Mouse (Mus musculus) E14TG2a.4 (cell line): ENCODE results near the gene Gdpd3.

Source experiments
- CTCF ChIP-seq: conservative IDR thresholded peaks from 2 replicates; pipeline ENCODE4 v1.5.1; 2014; ENCODE audit warnings: low read length
- NANOG ChIP-seq: IDR thresholded peaks from 2 replicates; pipeline ENCODE4 v1.6.1; 2014; ENCODE audit warnings: borderline replicate concordance, low read length, mixed read lengths
- POU5F1 ChIP-seq: IDR thresholded peaks from 2 replicates; pipeline ENCODE4 v1.6.1; 2014; ENCODE audit warnings: low read length, borderline replicate concordance

DNA sequence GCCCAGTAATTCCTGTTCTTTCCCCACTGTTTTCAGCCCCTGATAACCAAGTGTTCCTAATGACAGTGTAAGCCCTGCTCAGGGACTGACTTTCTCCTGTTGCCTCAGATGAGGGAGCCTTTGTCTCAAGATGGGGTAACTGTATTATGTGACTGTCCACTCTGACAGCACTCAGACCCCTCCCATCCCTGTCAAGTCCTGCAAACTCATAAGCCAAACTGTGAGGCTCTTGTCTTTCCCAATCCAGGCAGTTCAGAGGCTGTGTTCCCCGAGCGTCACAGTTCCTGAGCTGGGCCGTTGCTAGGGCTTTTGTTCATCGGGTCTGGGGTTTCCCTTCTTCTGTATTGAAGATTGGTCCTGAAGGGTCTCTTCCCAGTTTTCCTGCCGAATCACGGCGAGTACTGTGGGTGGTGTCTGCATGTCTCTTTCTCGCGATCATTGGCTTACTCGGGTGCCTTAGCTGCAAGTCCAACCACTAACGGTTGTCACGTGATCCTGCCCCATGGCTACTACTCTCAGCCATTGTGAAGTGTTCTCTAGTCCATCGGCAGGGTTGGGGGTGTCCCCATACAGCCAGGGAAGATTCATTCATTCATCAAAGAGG lies 25.9 kb upstream of the Gdpd3 start:
- TF ChIP-seq CTCF (no peak), POU5F1 (no peak), NANOG (no peak)
